9 mouse cellular contexts compared by ENCODE assay signal in genomic region chr14:25660661-25661060, GRCm38 (mm10). TPM values are rescaled to one million over a fixed set of nuclear protein-coding genes. Genes with fewer than 3 reads are reported as not detected.
A peak's percentile ranks its signal among the peaks of the same experiment; 100 is the strongest.
DNase-seq lines count a peak whose midpoint lies in the region; ATAC-seq lines count a peak whose summit lies in the region.
"Had no signal": no experiment of that assay in that cellular context is flagged by ENCODE, and none has a peak within 500 bp of the region (broad histone marks: within the 10 kb centered on the region; RNA-seq: fewer than 3 reads in every experiment).

No protein-coding gene starts in this region.

- no peak overlapping the region for H3K4me3 ChIP-seq in heart, embryonic 12.5 days
- H3K4me3 ChIP-seq in neural tube, embryonic 13.5 days: no peak overlapping the region
- no peak overlapping the region for H3K4me3 ChIP-seq in neural tube, embryonic 15.5 days (replicated peaks)
- H3K4me3 ChIP-seq: embryonic facial prominence, embryonic 15.5 days had no signal

- intact Hi-C loops in heart, postnatal 10 days (cut with DNase I): no loop called here

- DNase-seq in heart, adult 11 months: peak; percentile 94
- DNase-seq in heart, postnatal 10 days: peak; percentile 68 to 71
- peak; percentile 58 for DNase-seq in ovary, postnatal 36 days (ENCODE audit: low spot score)
- DNase-seq in right cerebral cortex, postnatal 36 days (ENCODE audit: low spot score in 2 of 2): no peak
- no peak for DNase-seq in layer of hippocampus, adult 9-11 months

- peaks cover 97% of the 10 kb centered on the region for H3K36me3 ChIP-seq in heart, embryonic 12.5 days
- peaks cover 99% of the 10 kb centered on the region for H3K36me3 ChIP-seq in neural tube, embryonic 13.5 days
- peaks cover 92% of the 10 kb centered on the region for H3K36me3 ChIP-seq in neural tube, embryonic 15.5 days

- no peak overlapping the region for H3K9ac ChIP-seq in heart, embryonic 12.5 days
- H3K9ac ChIP-seq in neural tube, embryonic 13.5 days: no peak overlapping the region
- H3K9ac ChIP-seq in neural tube, embryonic 15.5 days (replicated peaks): no peak overlapping the region
- H3K9ac ChIP-seq: embryonic facial prominence, embryonic 15.5 days had no signal

- no peaks in the 10 kb centered on the region for H3K9me3 ChIP-seq in heart, embryonic 12.5 days (replicated peaks)
- H3K9me3 ChIP-seq in neural tube, embryonic 13.5 days: no peaks in the 10 kb centered on the region
- H3K9me3 ChIP-seq in neural tube, embryonic 15.5 days (replicated peaks): no peaks in the 10 kb centered on the region
- H3K9me3 ChIP-seq: embryonic facial prominence, embryonic 15.5 days had no signal

- peaks cover 27% of the 10 kb centered on the region for H3K4me1 ChIP-seq in heart, embryonic 12.5 days (replicated peaks)
- H3K4me1 ChIP-seq in neural tube, embryonic 13.5 days (replicated peaks): peaks cover 9% of the 10 kb centered on the region
- H3K4me1 ChIP-seq in neural tube, embryonic 15.5 days: peaks cover 6% of the 10 kb centered on the region; the same call in 1 of the 2 replicates
- H3K4me1 ChIP-seq: embryonic facial prominence, embryonic 15.5 days had no signal

- WGBS in heart, embryonic 12.5 days: 57% methylated on average over 11 of the region's 11 CpGs
- 59% methylated on average over 11 of the region's 11 CpGs for WGBS in neural tube, embryonic 13.5 days
- WGBS in neural tube, embryonic 15.5 days: 60% methylated on average over 11 of the region's 11 CpGs

- no peak for ATAC-seq in heart, embryonic 12.5 days (ENCODE audit: insufficient number of reproducible peaks, low FRiP score)
- ATAC-seq in neural tube, embryonic 13.5 days (ENCODE audit: low read depth): no peak
- ATAC-seq in neural tube, embryonic 15.5 days (ENCODE audit: low FRiP score): no peak; the same call in 1 of the 2 replicates

- no peak overlapping the region for H3K27ac ChIP-seq in heart, embryonic 12.5 days (ENCODE audit: poor library complexity, severe bottlenecking)
- H3K27ac ChIP-seq in neural tube, embryonic 13.5 days (replicated peaks): peak overlapping the region; percentile 9; the same call in 1 of the 2 replicates
- no peak overlapping the region for H3K27ac ChIP-seq in neural tube, embryonic 15.5 days (replicated peaks)
- H3K27ac ChIP-seq: embryonic facial prominence, embryonic 15.5 days had no signal

- no peak overlapping the region for H3K4me2 ChIP-seq in heart, embryonic 12.5 days
- no peak overlapping the region for H3K4me2 ChIP-seq in neural tube, embryonic 13.5 days
- H3K4me2 ChIP-seq in neural tube, embryonic 15.5 days: no peak overlapping the region
- H3K4me2 ChIP-seq: embryonic facial prominence, embryonic 15.5 days had no signal

- H3K27me3 ChIP-seq in heart, embryonic 12.5 days (replicated peaks): no peaks in the 10 kb centered on the region
- H3K27me3 ChIP-seq in neural tube, embryonic 13.5 days: no peaks in the 10 kb centered on the region
- no peaks in the 10 kb centered on the region for H3K27me3 ChIP-seq in neural tube, embryonic 15.5 days (replicated peaks)
- H3K27me3 ChIP-seq: embryonic facial prominence, embryonic 15.5 days had no signal

RNA-seq across cellular contexts. Expression of gene Ppif, which starts 33.3 kb away (rescaled TPM):
- 101 and 104 TPM in 2 replicates for polyA plus RNA-seq in heart, embryonic 12.5 days (2016; fragmentation: Nextera tagmentation; extraction: Ambion mirVana)
- polyA plus RNA-seq in neural tube, embryonic 13.5 days (2015; fragmentation: Nextera tagmentation; extraction: Ambion mirVana): 27.6 and 31.0 TPM in 2 replicates
- polyA plus RNA-seq in neural tube, embryonic 15.5 days (2015; fragmentation: Nextera tagmentation; extraction: Ambion mirVana): 38.0 and 42.9 TPM in 2 replicates
- 100 to 1,000 TPM; 248 to 271 TPM for total RNA-seq in heart, postnatal 10 days (2021)

Comparison
In these comparisons a context has a peak if more than half of its experiments do, and no peak if none do; other contexts are left out.
1. DNase-seq: peak in heart, adult 11 months (single experiment), heart, postnatal 10 days (2 of 2) and ovary, postnatal 36 days (single experiment); none in right cerebral cortex, postnatal 36 days (0 of 2) and layer of hippocampus, adult 9-11 months (single experiment).